Mouse (Mus musculus) liver, embryonic 14.5 days (tissue): ENCODE data around the gene Lim2.

Experiments
- CTCF ChIP-seq: IDR thresholded peaks from 2 replicates; pipeline ENCODE4 v1.5.1; 2016; ENCODE audit warnings: antibody characterized with exemption, low read depth, control low read depth
- EP300 ChIP-seq: IDR thresholded peaks from 2 replicates; pipeline ENCODE4 v1.6.1; 2016; ENCODE audit warnings: antibody characterized with exemption, low read depth

DNA sequence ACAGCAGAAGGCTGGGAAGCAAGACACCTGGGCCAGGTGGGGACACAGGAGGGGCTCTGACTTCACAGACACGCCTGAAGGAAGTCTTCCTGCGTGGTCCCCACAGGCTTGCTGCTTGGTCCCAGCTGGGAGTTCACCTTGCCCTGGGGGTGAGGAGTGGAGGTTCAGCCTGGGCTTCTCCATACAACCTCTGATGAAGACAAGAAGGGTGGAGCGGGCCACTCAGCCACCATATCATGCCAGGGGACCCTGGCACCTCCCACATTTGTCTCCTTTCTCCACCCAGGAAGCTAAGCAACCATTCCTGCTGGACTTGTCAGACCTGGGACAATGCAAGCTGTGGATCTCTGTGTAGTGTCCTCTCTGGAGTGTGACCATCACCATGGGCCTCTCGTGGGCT, 35.4 kb downstream of the Lim2 start, which contains the start of gene Vsig10l:
- TF ChIP-seq EP300 (no peak), CTCF (no peak)
